Mouse (Mus musculus): ENCODE measurements around the gene Qpct. TPM values are rescaled to one million over a fixed set of nuclear protein-coding genes. Genes with fewer than 3 reads are reported as not detected.
A peak's percentile ranks its signal among the peaks of the same experiment; 100 is the strongest.

The Qpct gene
- total RNA-seq, 1 experiment: 2.2 TPM

GRCm38 (mm10) chr17:79071951-79072350 is 20.2 kb downstream of the Qpct start:
- in situ Hi-C loops (cut with MboI; ENCODE audit: low sequenced_read_pairs in 2 of 2, unreplicated experiment in 2 of 2): no loop called here
- H3K4me3 ChIP-seq (ENCODE audit: insufficient read depth in 1 of 2, low read depth in 1 of 2, low read length in 2 of 2, poor library complexity in 1 of 2, severe bottlenecking in 1 of 2): peak overlapping the region in 1 of 2 experiments; percentile 48; a peak in 2 of 4 replicates
- TF ChIP-seq ZC3H11A (IDR thresholded peaks at IDR 0.05; ENCODE audit: borderline replicate concordance, low read depth, low read length) (no peak), MAFK (IDR thresholded peaks at IDR 0.05; ENCODE audit: insufficient read depth, low read depth, low read length) (no peak), ZNF384 (IDR thresholded peaks at IDR 0.05; ENCODE audit: low read depth, low read length) (no peak), CHD2 (IDR thresholded peaks at IDR 0.05; ENCODE audit: low read depth, low read length) (no peak), HCFC1 (IDR thresholded peaks at IDR 0.05; ENCODE audit: borderline replicate concordance, insufficient read depth, low read length) (no peak)
- H3K36me3 ChIP-seq (ENCODE audit: control insufficient read depth, insufficient read depth, low read length, poor library complexity, severe bottlenecking): no peaks in the 10 kb centered on the region
- H3K27ac ChIP-seq (ENCODE audit: insufficient read depth, low read depth, low read length, poor library complexity, severe bottlenecking): no peak overlapping the region
- no peaks in the 10 kb centered on the region; a peak in 1 of 4 replicates for H3K4me1 ChIP-seq (ENCODE audit: control insufficient read depth in 2 of 2, insufficient read depth in 2 of 2, low read length in 2 of 2, poor library complexity in 1 of 2)
- no peak for DNase-seq (ENCODE audit: low read depth, low spot score)
- H3K9ac ChIP-seq (ENCODE audit: insufficient read depth, low read depth, low read length, poor library complexity, severe bottlenecking): no peak overlapping the region
- no peaks in the 10 kb centered on the region for H3K9me3 ChIP-seq (ENCODE audit: control insufficient read depth, insufficient read depth, low read depth, low read length)

GRCm38 (mm10) chr17:79076974-79077847 is 25.5 kb downstream of the Qpct start:
- no peak overlapping the region for H3K9ac ChIP-seq (ENCODE audit: insufficient read depth, low read depth, low read length, poor library complexity, severe bottlenecking)
- H3K9me3 ChIP-seq (ENCODE audit: control insufficient read depth, insufficient read depth, low read depth, low read length): no peaks in the 10 kb centered on the region
- in situ Hi-C loops (cut with MboI; ENCODE audit: low sequenced_read_pairs in 2 of 2, unreplicated experiment in 2 of 2): no loop called here
- TF ChIP-seq HCFC1 (IDR thresholded peaks at IDR 0.05; ENCODE audit: borderline replicate concordance, insufficient read depth, low read length): no peak
- TF ChIP-seq CHD2 (IDR thresholded peaks at IDR 0.05; ENCODE audit: low read depth, low read length): no peak
- no peak for TF ChIP-seq ZNF384 (IDR thresholded peaks at IDR 0.05; ENCODE audit: low read depth, low read length)
- TF ChIP-seq ZC3H11A (IDR thresholded peaks at IDR 0.05; ENCODE audit: borderline replicate concordance, low read depth, low read length): no peak
- no peak for TF ChIP-seq MAFK (IDR thresholded peaks at IDR 0.05; ENCODE audit: insufficient read depth, low read depth, low read length)
- DNase-seq (ENCODE audit: low read depth, low spot score): no peak
- H3K27ac ChIP-seq (ENCODE audit: insufficient read depth, low read depth, low read length, poor library complexity, severe bottlenecking): no peak overlapping the region
- H3K4me3 ChIP-seq (ENCODE audit: insufficient read depth in 1 of 2, low read depth in 1 of 2, low read length in 2 of 2, poor library complexity in 1 of 2, severe bottlenecking in 1 of 2): no peak overlapping the region
- no peaks in the 10 kb centered on the region for H3K36me3 ChIP-seq (ENCODE audit: control insufficient read depth, insufficient read depth, low read length, poor library complexity, severe bottlenecking)
- no peaks in the 10 kb centered on the region for H3K4me1 ChIP-seq (ENCODE audit: control insufficient read depth in 2 of 2, insufficient read depth in 2 of 2, low read length in 2 of 2, poor library complexity in 1 of 2)

- H3K27ac ChIP-seq (ENCODE audit: insufficient read depth, low read depth, low read length, poor library complexity, severe bottlenecking): no peak overlapping the region
- no peak overlapping the region for H3K9ac ChIP-seq (ENCODE audit: insufficient read depth, low read depth, low read length, poor library complexity, severe bottlenecking)
- H3K36me3 ChIP-seq (ENCODE audit: control insufficient read depth, insufficient read depth, low read length, poor library complexity, severe bottlenecking): no peaks in the 10 kb centered on the region
- H3K9me3 ChIP-seq (ENCODE audit: control insufficient read depth, insufficient read depth, low read depth, low read length): no peaks in the 10 kb centered on the region
- TF ChIP-seq ZNF384 (IDR thresholded peaks at IDR 0.05; ENCODE audit: low read depth, low read length) (no peak), MAFK (IDR thresholded peaks at IDR 0.05; ENCODE audit: insufficient read depth, low read depth, low read length) (no peak), ZC3H11A (IDR thresholded peaks at IDR 0.05; ENCODE audit: borderline replicate concordance, low read depth, low read length) (no peak), CHD2 (IDR thresholded peaks at IDR 0.05; ENCODE audit: low read depth, low read length) (no peak), HCFC1 (IDR thresholded peaks at IDR 0.05; ENCODE audit: borderline replicate concordance, insufficient read depth, low read length) (no peak)
- in situ Hi-C loops (cut with MboI; ENCODE audit: low sequenced_read_pairs in 2 of 2, unreplicated experiment in 2 of 2): no loop called here
- DNase-seq (ENCODE audit: low read depth, low spot score): no peak
- no peaks in the 10 kb centered on the region for H3K4me1 ChIP-seq (ENCODE audit: control insufficient read depth in 2 of 2, insufficient read depth in 2 of 2, low read length in 2 of 2, poor library complexity in 1 of 2)
- H3K4me3 ChIP-seq (ENCODE audit: insufficient read depth in 1 of 2, low read depth in 1 of 2, low read length in 2 of 2, poor library complexity in 1 of 2, severe bottlenecking in 1 of 2): no peak overlapping the region
Measured at GRCm38 (mm10) chr17:79077848-79078146, 26.1 kb downstream of the Qpct start.

GRCm38 (mm10) chr17:79078248-79078647 is 26.5 kb downstream of the Qpct start:
- Histone ChIP-seq H3K4me3 (ENCODE audit: insufficient read depth in 1 of 2, low read depth in 1 of 2, low read length in 2 of 2, poor library complexity in 1 of 2, severe bottlenecking in 1 of 2) (no peak overlapping the region), H3K9ac (ENCODE audit: insufficient read depth, low read depth, low read length, poor library complexity, severe bottlenecking) (no peak overlapping the region), H3K4me1 (ENCODE audit: control insufficient read depth in 2 of 2, insufficient read depth in 2 of 2, low read length in 2 of 2, poor library complexity in 1 of 2) (no peaks in the 10 kb centered on the region), H3K9me3 (ENCODE audit: control insufficient read depth, insufficient read depth, low read depth, low read length) (no peaks in the 10 kb centered on the region), H3K27ac (ENCODE audit: insufficient read depth, low read depth, low read length, poor library complexity, severe bottlenecking) (no peak overlapping the region), H3K36me3 (ENCODE audit: control insufficient read depth, insufficient read depth, low read length, poor library complexity, severe bottlenecking) (no peaks in the 10 kb centered on the region)
- no peak for TF ChIP-seq CHD2 (IDR thresholded peaks at IDR 0.05; ENCODE audit: low read depth, low read length)
- no peak for TF ChIP-seq ZC3H11A (IDR thresholded peaks at IDR 0.05; ENCODE audit: borderline replicate concordance, low read depth, low read length)
- TF ChIP-seq HCFC1 (IDR thresholded peaks at IDR 0.05; ENCODE audit: borderline replicate concordance, insufficient read depth, low read length): no peak
- TF ChIP-seq MAFK (IDR thresholded peaks at IDR 0.05; ENCODE audit: insufficient read depth, low read depth, low read length): no peak
- TF ChIP-seq ZNF384 (IDR thresholded peaks at IDR 0.05; ENCODE audit: low read depth, low read length): no peak
- DNase-seq (ENCODE audit: low read depth, low spot score): no peak
- in situ Hi-C loops (cut with MboI; ENCODE audit: low sequenced_read_pairs in 2 of 2, unreplicated experiment in 2 of 2): no loop called here
